Comparison of ENCODE assay signal across 18 mouse cellular contexts in genomic region chr11:26608795-26609194, GRCm38 (mm10). TPM values are rescaled to one million over a fixed set of nuclear protein-coding genes. Genes with fewer than 3 reads are reported as not detected.
DNase-seq lines count a peak whose midpoint lies in the region.
"Had no signal": no experiment of that assay in that cellular context is flagged by ENCODE, and none has a peak within 500 bp of the region (broad histone marks: within the 10 kb centered on the region; RNA-seq: fewer than 3 reads in every experiment).

No protein-coding gene starts in this region.

- WGBS in embryonic facial prominence, embryonic 10.5 days: 79% methylated on average over 10 of the region's 10 CpGs

- H3K4me1 ChIP-seq in embryonic facial prominence, embryonic 10.5 days: peaks cover 3% of the 10 kb centered on the region; the same call in 1 of the 2 replicates

- peak; percentile 36 for DNase-seq in layer of hippocampus, adult 11-12 months (ENCODE audit: low spot score)
- no peak for DNase-seq in layer of hippocampus, postnatal 14 days (ENCODE audit: low spot score in 2 of 2)
- peak; percentile 9 for DNase-seq in embryonic facial prominence, embryonic 10.5 days (ENCODE audit: low spot score)
- DNase-seq in frontal cortex, adult 2 months (ENCODE audit: extremely low spot score in 1 of 2, low spot score in 1 of 2): peak; percentile 49 to 53
- peak; percentile 57 to 84 for DNase-seq in right cerebral cortex, postnatal 10 days (ENCODE audit: low spot score in 2 of 2)
- DNase-seq in urinary bladder, postnatal 14 days (ENCODE audit: low spot score): no peak
- no peak for DNase-seq in adrenal gland, adult (ENCODE audit: inconsistent age in 2 of 2, low spot score in 1 of 2)
- DNase-seq: cerebellum, postnatal 10 days; heart, adult 2 months; heart, postnatal 4 days; kidney, postnatal 36 days; thymus, postnatal 36 days had no signal

- no peaks in the 10 kb centered on the region for H3K36me3 ChIP-seq in embryonic facial prominence, embryonic 10.5 days (replicated peaks)

- H3K9me3 ChIP-seq in embryonic facial prominence, embryonic 10.5 days: no peaks in the 10 kb centered on the region

- no peaks in the 10 kb centered on the region for H3K27me3 ChIP-seq in embryonic facial prominence, embryonic 10.5 days (replicated peaks; ENCODE audit: low read depth, poor library complexity, severe bottlenecking)

- H3K4me3 ChIP-seq in embryonic facial prominence, embryonic 10.5 days: no peak overlapping the region
- H3K4me3 ChIP-seq: heart, adult 2 months had no signal

- H3K27ac ChIP-seq in embryonic facial prominence, embryonic 10.5 days (replicated peaks): 0 out of 2 replicates have a peak overlapping the region, but pooled peaks have one; percentile 8
- H3K27ac ChIP-seq: heart, adult 2 months had no signal

RNA-seq across cellular contexts. Expression of gene Vrk2, which starts 15.0 kb away (rescaled TPM):
- 1 to 10 TPM; 3.1 to 4.0 TPM for total RNA-seq in layer of hippocampus, postnatal 14 days (2021)
- 23.0 and 24.9 TPM in 2 replicates for polyA plus RNA-seq in embryonic facial prominence, embryonic 10.5 days (2016; fragmentation: Nextera tagmentation; extraction: Ambion mirVana)
- polyA plus RNA-seq in frontal cortex, adult 2 months (2012; rRNA removed): 2.1 TPM in 2 replicates

RNA-seq across cellular contexts. Expression of gene Gm6899, which starts 15.8 kb away (rescaled TPM):
- not detected for total RNA-seq in layer of hippocampus, postnatal 14 days (2021)
- polyA plus RNA-seq in embryonic facial prominence, embryonic 10.5 days (2016; fragmentation: Nextera tagmentation; extraction: Ambion mirVana): 0.26 and 0.29 TPM in 2 replicates
- not detected in 2 replicates for polyA plus RNA-seq in frontal cortex, adult 2 months (2012; rRNA removed)
- total RNA-seq: heart, adult 2 months; heart, postnatal 4 days had no signal
- polyA plus RNA-seq: activated CD4-positive, CD25-positive, alpha-beta regulatory T cell, adult 4 months; CD4-positive, CD25-positive, alpha-beta regulatory T cell, adult 4 months; embryonic facial prominence, embryonic 14.5 days; heart, adult 2 months; intestine, embryonic 16.5 days; liver, embryonic 11.5 days; stomach, embryonic 14.5 days had no signal

Comparison
In these comparisons a context has a peak if more than half of its experiments do, and no peak if none do; other contexts are left out.
1. DNase-seq: peak in layer of hippocampus, adult 11-12 months (single experiment), embryonic facial prominence, embryonic 10.5 days (single experiment), frontal cortex, adult 2 months (2 of 2) and right cerebral cortex, postnatal 10 days (2 of 2); none in layer of hippocampus, postnatal 14 days (0 of 2), urinary bladder, postnatal 14 days (single experiment) and adrenal gland, adult (0 of 2).